Mouse (Mus musculus): ENCODE results near the gene Tmcc1. TPM values are rescaled to one million over a fixed set of nuclear protein-coding genes. Genes with fewer than 3 reads are reported as not detected.
A peak's percentile ranks its signal among the peaks of the same experiment; 100 is the strongest.
"Not testable (repeated sequence)": the region's sequence is repeated elsewhere in the genome, so short reads cannot be mapped to it uniquely, and the experiment has no call there.

Gene Tmcc1
- polyA plus RNA-seq, 1 experiment from 2014 or later: 12.3 TPM

- peaks cover 11% of the 10 kb centered on the region for H3K4me1 ChIP-seq (ENCODE audit: control insufficient read depth, insufficient read depth, low read length)
- H3K4me3 ChIP-seq (replicated peaks; ENCODE audit: low read length): no peak overlapping the region
Measured at GRCm38 (mm10) chr6:116074892-116075291, 118.4 kb downstream of the Tmcc1 start.

GRCm38 (mm10) chr6:116073610-116074009 lies 119.7 kb downstream of the Tmcc1 start:
- no peak for ATAC-seq (ENCODE audit: insufficient read depth, low FRiP score)
- Histone ChIP-seq H3K27ac (ENCODE audit: low read length) (no peak overlapping the region), H3K27me3 (ENCODE audit: control insufficient read depth, insufficient read depth, low read length) (no peaks in the 10 kb centered on the region), H3K9ac (ENCODE audit: low read length) (no peak overlapping the region), H3K4me3 (replicated peaks; ENCODE audit: low read length) (no peak overlapping the region), H3K4me2 (ENCODE audit: low read depth, low read length) (no peak overlapping the region), H3K36me3 (ENCODE audit: control insufficient read depth, insufficient read depth, low read length) (no peaks in the 10 kb centered on the region), H3K4me1 (ENCODE audit: control insufficient read depth, insufficient read depth, low read length) (peaks cover 11% of the 10 kb centered on the region), H3K9me3 (replicated peaks; ENCODE audit: control insufficient read depth, low read length) (no peaks in the 10 kb centered on the region)
- 83% methylated on average over 4 of the region's 4 CpGs for WGBS

More at GRCm38 (mm10) chr6:116074892-116075291, 118.4 kb downstream of the Tmcc1 start:
- Histone ChIP-seq H3K27me3 (ENCODE audit: control insufficient read depth, insufficient read depth, low read length) (no peaks in the 10 kb centered on the region), H3K36me3 (ENCODE audit: control insufficient read depth, insufficient read depth, low read length) (no peaks in the 10 kb centered on the region), H3K4me2 (ENCODE audit: low read depth, low read length) (no peak overlapping the region), H3K27ac (ENCODE audit: low read length) (peak overlapping the region; percentile 46; the same call in 1 of the 2 replicates), H3K9me3 (replicated peaks; ENCODE audit: control insufficient read depth, low read length) (no peaks in the 10 kb centered on the region), H3K9ac (ENCODE audit: low read length) (no peak overlapping the region)
- no peak for ATAC-seq (ENCODE audit: insufficient read depth, low FRiP score)

- H3K4me2 ChIP-seq (ENCODE audit: low read depth, low read length): peak overlapping the region; percentile 25; the same call in 1 of the 2 replicates
- H3K4me1 ChIP-seq (ENCODE audit: control insufficient read depth, insufficient read depth, low read length): peaks cover 11% of the 10 kb centered on the region
- H3K36me3 ChIP-seq (ENCODE audit: control insufficient read depth, insufficient read depth, low read length): no peaks in the 10 kb centered on the region
- 59% methylated on average over 8 of the region's 8 CpGs for WGBS
- no peak for ATAC-seq (ENCODE audit: insufficient read depth, low FRiP score)
- H3K9ac ChIP-seq (ENCODE audit: low read length): 0 out of 2 replicates have a peak overlapping the region, but pooled peaks have one; percentile 35
- H3K27me3 ChIP-seq (ENCODE audit: control insufficient read depth, insufficient read depth, low read length): no peaks in the 10 kb centered on the region
- no peaks in the 10 kb centered on the region for H3K9me3 ChIP-seq (replicated peaks; ENCODE audit: control insufficient read depth, low read length)
- no peak overlapping the region for H3K4me3 ChIP-seq (replicated peaks; ENCODE audit: low read length)
- peak overlapping the region; percentile 58 for H3K27ac ChIP-seq (ENCODE audit: low read length)
Measured at GRCm38 (mm10) chr6:116072746-116073261, 120.5 kb downstream of the Tmcc1 start.

GRCm38 (mm10) chr6:116072221-116072745 lies 121.0 kb downstream of the Tmcc1 start:
- no peak for ATAC-seq (ENCODE audit: insufficient read depth, low FRiP score)
- no peak overlapping the region for H3K4me3 ChIP-seq (replicated peaks; ENCODE audit: low read length)
- peak overlapping the region; percentile 58 for H3K27ac ChIP-seq (ENCODE audit: low read length)
- H3K36me3 ChIP-seq (ENCODE audit: control insufficient read depth, insufficient read depth, low read length): no peaks in the 10 kb centered on the region
- peak overlapping the region; percentile 25; the same call in 1 of the 2 replicates for H3K4me2 ChIP-seq (ENCODE audit: low read depth, low read length)
- no peaks in the 10 kb centered on the region for H3K9me3 ChIP-seq (replicated peaks; ENCODE audit: control insufficient read depth, low read length)
- H3K4me1 ChIP-seq (ENCODE audit: control insufficient read depth, insufficient read depth, low read length): peaks cover 7% of the 10 kb centered on the region
- WGBS: 59% methylated on average over 6 of the region's 6 CpGs
- H3K9ac ChIP-seq (ENCODE audit: low read length): no peak overlapping the region
- H3K27me3 ChIP-seq (ENCODE audit: control insufficient read depth, insufficient read depth, low read length): no peaks in the 10 kb centered on the region

GRCm38 (mm10) chr6:116071781-116072180 lies 121.5 kb downstream of the Tmcc1 start:
- Histone ChIP-seq H3K4me2 (ENCODE audit: low read depth, low read length) (no peak overlapping the region), H3K27ac (ENCODE audit: low read length) (no peak overlapping the region), H3K4me3 (replicated peaks; ENCODE audit: low read length) (no peak overlapping the region), H3K36me3 (ENCODE audit: control insufficient read depth, insufficient read depth, low read length) (no peaks in the 10 kb centered on the region), H3K27me3 (ENCODE audit: control insufficient read depth, insufficient read depth, low read length) (no peaks in the 10 kb centered on the region), H3K9ac (ENCODE audit: low read length) (no peak overlapping the region), H3K9me3 (replicated peaks; ENCODE audit: control insufficient read depth, low read length) (no peaks in the 10 kb centered on the region), H3K4me1 (ENCODE audit: control insufficient read depth, insufficient read depth, low read length) (peaks cover 7% of the 10 kb centered on the region)
- 82% methylated on average over 2 of the region's 2 CpGs for WGBS
- no peak for ATAC-seq (ENCODE audit: insufficient read depth, low FRiP score)

GRCm38 (mm10) chr6:116070558-116070957 lies 122.7 kb downstream of the Tmcc1 start:
- Histone ChIP-seq H3K4me1 (ENCODE audit: control insufficient read depth, insufficient read depth, low read length) (peaks cover 7% of the 10 kb centered on the region), H3K4me3 (replicated peaks; ENCODE audit: low read length) (no peak overlapping the region), H3K9me3 (replicated peaks; ENCODE audit: control insufficient read depth, low read length) (no peaks in the 10 kb centered on the region), H3K9ac (ENCODE audit: low read length) (no peak overlapping the region), H3K36me3 (ENCODE audit: control insufficient read depth, insufficient read depth, low read length) (no peaks in the 10 kb centered on the region), H3K27ac (ENCODE audit: low read length) (no peak overlapping the region), H3K4me2 (ENCODE audit: low read depth, low read length) (no peak overlapping the region), H3K27me3 (ENCODE audit: control insufficient read depth, insufficient read depth, low read length) (no peaks in the 10 kb centered on the region)
- ATAC-seq (ENCODE audit: insufficient read depth, low FRiP score): no peak
- WGBS: 85% methylated on average over 3 of the region's 3 CpGs

- Histone ChIP-seq H3K27me3 (ENCODE audit: control insufficient read depth, insufficient read depth, low read length) (no peaks in the 10 kb centered on the region), H3K4me1 (ENCODE audit: control insufficient read depth, insufficient read depth, low read length) (no peaks in the 10 kb centered on the region), H3K4me2 (ENCODE audit: low read depth, low read length) (no peak overlapping the region), H3K9ac (ENCODE audit: low read length) (no peak overlapping the region), H3K9me3 (replicated peaks; ENCODE audit: control insufficient read depth, low read length) (no peaks in the 10 kb centered on the region), H3K4me3 (replicated peaks; ENCODE audit: low read length) (no peak overlapping the region), H3K36me3 (ENCODE audit: control insufficient read depth, insufficient read depth, low read length) (no peaks in the 10 kb centered on the region), H3K27ac (ENCODE audit: low read length) (no peak overlapping the region)
- no peak for ATAC-seq (ENCODE audit: insufficient read depth, low FRiP score)
- WGBS: 68% methylated on average over 1 of the region's 1 CpGs
Measured at GRCm38 (mm10) chr6:116063516-116063915, 129.8 kb downstream of the Tmcc1 start.

GRCm38 (mm10) chr6:116059542-116059941 lies 133.7 kb downstream of the Tmcc1 start:
- not testable (repeated sequence) for ATAC-seq (ENCODE audit: insufficient read depth, low FRiP score); H3K36me3 ChIP-seq (ENCODE audit: control insufficient read depth, insufficient read depth, low read length); H3K4me3 ChIP-seq (replicated peaks; ENCODE audit: low read length); H3K9me3 ChIP-seq (replicated peaks; ENCODE audit: control insufficient read depth, low read length); H3K4me2 ChIP-seq (ENCODE audit: low read depth, low read length); H3K27ac ChIP-seq (ENCODE audit: low read length); H3K27me3 ChIP-seq (ENCODE audit: control insufficient read depth, insufficient read depth, low read length); H3K9ac ChIP-seq (ENCODE audit: low read length)
- H3K4me1 ChIP-seq (ENCODE audit: control insufficient read depth, insufficient read depth, low read length): peaks cover 10% of the 10 kb centered on the region; the same call in 1 of the 2 replicates

GRCm38 (mm10) chr6:116058541-116059300 lies 134.6 kb downstream of the Tmcc1 start:
- H3K9ac ChIP-seq (ENCODE audit: low read length): no peak overlapping the region
- no peaks in the 10 kb centered on the region for H3K9me3 ChIP-seq (replicated peaks; ENCODE audit: control insufficient read depth, low read length)
- no peak for ATAC-seq (ENCODE audit: insufficient read depth, low FRiP score)
- no peaks in the 10 kb centered on the region for H3K36me3 ChIP-seq (ENCODE audit: control insufficient read depth, insufficient read depth, low read length)
- H3K27me3 ChIP-seq (ENCODE audit: control insufficient read depth, insufficient read depth, low read length): no peaks in the 10 kb centered on the region
- H3K4me2 ChIP-seq (ENCODE audit: low read depth, low read length): no peak overlapping the region
- no peak overlapping the region for H3K27ac ChIP-seq (ENCODE audit: low read length)
- H3K4me1 ChIP-seq (ENCODE audit: control insufficient read depth, insufficient read depth, low read length): peaks cover 10% of the 10 kb centered on the region; the same call in 1 of the 2 replicates
- no peak overlapping the region for H3K4me3 ChIP-seq (replicated peaks; ENCODE audit: low read length)
- 91% methylated on average over 3 of the region's 3 CpGs for WGBS
